Mouse (Mus musculus): ENCODE measurements around the gene Rbm33. TPM values are rescaled to one million over a fixed set of nuclear protein-coding genes. Genes with fewer than 3 reads are reported as not detected.

The Rbm33 gene
- total RNA-seq, 2 experiments from 2014 or later = 31.7 to 37.0 TPM

GRCm38 (mm10) chr5:28324457-28324856 lies 7.5 kb downstream of the Rbm33 start:
- DNase-seq = no peak

GRCm38 (mm10) chr5:28329024-28329806 lies 12.3 kb downstream of the Rbm33 start:
- no peak for DNase-seq

GRCm38 (mm10) chr5:28333731-28334130 lies 16.8 kb downstream of the Rbm33 start:
- no peak for DNase-seq

- no peak for DNase-seq
Observed at GRCm38 (mm10) chr5:28351857-28352513, 35.1 kb downstream of the Rbm33 start.

GRCm38 (mm10) chr5:28355614-28356013 lies 38.7 kb downstream of the Rbm33 start:
- no peak for DNase-seq

GRCm38 (mm10) chr5:28360745-28361144 lies 43.8 kb downstream of the Rbm33 start:
- DNase-seq = no peak

- no peak for DNase-seq
Observed at GRCm38 (mm10) chr5:28368056-28368455, 51.1 kb downstream of the Rbm33 start.

- no peak for DNase-seq
Observed at GRCm38 (mm10) chr5:28370836-28371235, 53.9 kb downstream of the Rbm33 start.

- no peak for DNase-seq
Observed at GRCm38 (mm10) chr5:28372172-28372664, 55.3 kb downstream of the Rbm33 start.

GRCm38 (mm10) chr5:28373498-28374427 lies 56.8 kb downstream of the Rbm33 start:
- DNase-seq = no peak

- DNase-seq = no peak
Observed at GRCm38 (mm10) chr5:28377299-28377698, 60.4 kb downstream of the Rbm33 start.

GRCm38 (mm10) chr5:28382289-28382688 lies 65.4 kb downstream of the Rbm33 start:
- no peak for DNase-seq

- no peak for DNase-seq
Observed at GRCm38 (mm10) chr5:28386783-28387182, 69.9 kb downstream of the Rbm33 start.

GRCm38 (mm10) chr5:28387531-28388179 lies 70.7 kb downstream of the Rbm33 start:
- no peak for DNase-seq

GRCm38 (mm10) chr5:28388184-28388583 lies 71.3 kb downstream of the Rbm33 start:
- DNase-seq = peak; percentile 71

GRCm38 (mm10) chr5:28390189-28390588 lies 73.3 kb downstream of the Rbm33 start:
- no peak for DNase-seq

GRCm38 (mm10) chr5:28397344-28397743 lies 80.4 kb downstream of the Rbm33 start:
- no peak for DNase-seq

- no peak for DNase-seq
Observed at GRCm38 (mm10) chr5:28398736-28399135, 81.8 kb downstream of the Rbm33 start.

- DNase-seq = no peak
Observed at GRCm38 (mm10) chr5:28399451-28400115, 82.7 kb downstream of the Rbm33 start.

- DNase-seq = no peak
Observed at GRCm38 (mm10) chr5:28402756-28403155, 85.8 kb downstream of the Rbm33 start.

GRCm38 (mm10) chr5:28406662-28407061 lies 89.7 kb downstream of the Rbm33 start:
- no peak for DNase-seq

Measured in gastrocnemius, postnatal 10 days (tissue).